ENCODE assay signal across 24 mouse cellular contexts in the genomic region with DNA sequence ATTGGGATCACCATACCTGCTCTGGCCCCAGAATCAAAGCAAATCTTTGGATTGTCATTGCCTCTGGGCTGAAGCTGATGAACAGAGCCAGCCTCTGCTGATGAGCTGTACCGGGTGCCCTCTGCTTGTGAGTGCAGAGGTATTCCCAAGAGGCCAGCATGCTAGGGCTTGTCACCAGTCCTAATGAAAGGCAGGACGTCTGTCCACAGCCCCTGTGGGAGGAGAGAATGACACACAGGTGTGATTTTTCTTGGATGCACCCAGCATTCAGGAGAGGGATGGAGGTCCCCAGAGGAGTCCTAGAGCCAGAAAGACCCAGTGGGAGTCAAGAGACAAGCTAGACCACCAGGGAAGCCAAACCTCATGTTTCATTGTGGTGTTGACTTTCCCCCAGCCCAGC. TPM values are rescaled to one million over a fixed set of nuclear protein-coding genes. Genes with fewer than 3 reads are reported as not detected.
"Had no signal": no experiment of that assay in that cellular context is flagged by ENCODE, and none has a peak within 500 bp of the region (broad histone marks: within the 10 kb centered on the region; RNA-seq: fewer than 3 reads in every experiment).

No protein-coding gene starts in this region.

- H3K9me3 ChIP-seq: midbrain, embryonic 12.5 days; neural tube, embryonic 13.5 days; neural tube, embryonic 15.5 days; stomach, embryonic 15.5 days had no signal

- H3K4me3 ChIP-seq: midbrain, embryonic 12.5 days; myocyte; neural tube, embryonic 13.5 days; neural tube, embryonic 15.5 days; stomach, embryonic 15.5 days had no signal

- ATAC-seq: midbrain, embryonic 16.5 days had no signal

- H3K36me3 ChIP-seq: midbrain, embryonic 12.5 days; neural tube, embryonic 13.5 days; stomach, embryonic 15.5 days had no signal

- DNase-seq: lung, embryonic 14.5 days; lung, postnatal 10 days; lung, postnatal 4 days; midbrain, embryonic 14.5 days; retina, postnatal 1 day; right cerebral cortex, adult 18-20 months; right cerebral cortex, postnatal 25 days; right cerebral cortex, postnatal 4 days; spleen, adult 18-20 months; thymus, adult 18-20 months; thymus, postnatal 14 days; thymus, postnatal 36 days had no signal

- H3K27me3 ChIP-seq: midbrain, embryonic 12.5 days; neural tube, embryonic 13.5 days; neural tube, embryonic 15.5 days; stomach, embryonic 15.5 days had no signal

- H3K4me2 ChIP-seq: lung, embryonic 14.5 days; midbrain, embryonic 12.5 days; neural tube, embryonic 13.5 days; neural tube, embryonic 15.5 days; stomach, embryonic 15.5 days had no signal

- H3K9ac ChIP-seq: liver, embryonic 14.5 days; lung, embryonic 14.5 days; midbrain, embryonic 12.5 days; neural tube, embryonic 13.5 days; neural tube, embryonic 15.5 days; stomach, embryonic 15.5 days had no signal

- H3K27ac ChIP-seq: liver, embryonic 14.5 days; midbrain, embryonic 12.5 days; neural tube, embryonic 13.5 days; neural tube, embryonic 15.5 days; stomach, embryonic 15.5 days had no signal

- H3K4me1 ChIP-seq: midbrain, embryonic 12.5 days; neural tube, embryonic 13.5 days; stomach, embryonic 15.5 days had no signal

RNA-seq across cellular contexts. Expression of a gene that starts 27.6 kb away (rescaled TPM):
- polyA plus RNA-seq: liver, embryonic 14.5 days; liver, embryonic 16.5 days had no signal

RNA-seq across cellular contexts. Expression of a gene that starts 52.5 kb away (rescaled TPM):
- polyA plus RNA-seq: liver, embryonic 14.5 days; liver, embryonic 16.5 days; lung, embryonic 14.5 days; lung, embryonic 16.5 days; midbrain, embryonic 12.5 days; midbrain, embryonic 14.5 days; midbrain, embryonic 16.5 days; myocyte; neural tube, embryonic 11.5 days; neural tube, embryonic 13.5 days; neural tube, embryonic 15.5 days; small intestine, adult 2 months; stomach, embryonic 15.5 days; thymus, postnatal 0 days had no signal
